Mouse (Mus musculus) heart, embryonic 15.5 days (tissue): ENCODE measurements around the gene Vwa7. TPM values are rescaled to one million over a fixed set of nuclear protein-coding genes. Genes with fewer than 3 reads are reported as not detected.
"Not testable (repeated sequence)": the region's sequence is repeated elsewhere in the genome, so short reads cannot be mapped to it uniquely, and the experiment has no call there.

Experiments used
- ATAC-seq: fragments of 200-750 bp; cut with Nextera tagmentation; replicated peaks from 2 replicates; pipeline ENCODE4 v1.8.0; 2017; ENCODE audit warnings: low read depth, moderate TSS enrichment; ENCODE audit not compliant: insufficient number of reproducible peaks, insufficient read depth, low FRiP score
- H3K27ac ChIP-seq: fragments of 300-500 bp; sonication (generic); 2 replicates; pipeline ENCODE4 v1.5.1; 2015; ENCODE audit warnings: mild to moderate bottlenecking, inconsistent platforms
- H3K27me3 ChIP-seq: fragments of 300-500 bp; sonication (generic); 2 replicates; pipeline ENCODE4 v1.6.1; 2015; ENCODE audit warnings: inconsistent platforms
- H3K36me3 ChIP-seq: fragments of 300-500 bp; sonication (generic); 2 replicates; pipeline ENCODE4 v1.6.1; 2015; ENCODE audit warnings: mild to moderate bottlenecking, inconsistent platforms
- H3K4me1 ChIP-seq: fragments of 300-500 bp; sonication (generic); replicated peaks from 2 replicates; pipeline ENCODE4 v1.6.1; 2015; ENCODE audit warnings: inconsistent platforms
- H3K4me2 ChIP-seq: fragments of 300-500 bp; sonication (generic); 2 replicates; pipeline ENCODE4 v1.6.1; 2015; ENCODE audit warnings: inconsistent platforms, mild to moderate bottlenecking, moderate library complexity
- H3K4me3 ChIP-seq: fragments of 300-500 bp; sonication (generic); 2 replicates; pipeline ENCODE4 v1.5.1; 2015; ENCODE audit warnings: mild to moderate bottlenecking, inconsistent platforms
- H3K9ac ChIP-seq: fragments of 300-500 bp; sonication (generic); 2 replicates; pipeline ENCODE4 v1.6.1; 2015; ENCODE audit warnings: mild to moderate bottlenecking, inconsistent platforms
- H3K9me3 ChIP-seq: fragments of 300-500 bp; sonication (generic); replicated peaks from 2 replicates; pipeline ENCODE4 v1.6.1; 2016; ENCODE audit warnings: inconsistent platforms
- WGBS: fragments of 180-500 bp; shearing (Covaris S2); methylation state at CpG from one replicate; pipeline ENCODE4 v1.1.7; 2015; ENCODE audit warnings: mixed read lengths; 5-methylcytosine and 5-hydroxymethylcytosine counted together
- polyA plus RNA-seq: library from polyadenylated mRNA; unstranded; fragments of >200 nt; fragmentation: Nextera tagmentation; extraction: Ambion mirVana; gene quantifications from 2 replicates; pipeline ENCODE4 v1.2.1, GENCODE M21; 2015

Gene Vwa7
- polyA plus RNA-seq, 1 experiment from 2014 or later = 0.31 TPM

- no peaks in the 10 kb centered on the region for H3K9me3 ChIP-seq
- H3K27me3 ChIP-seq = no peaks in the 10 kb centered on the region
- peak overlapping the region; percentile 93 for H3K9ac ChIP-seq
- ATAC-seq = no peak
- 0% methylated on average over 15 of the region's 15 CpGs for WGBS
- H3K4me1 ChIP-seq = peaks cover 14% of the 10 kb centered on the region
- H3K36me3 ChIP-seq = peaks cover 16% of the 10 kb centered on the region
- peak overlapping the region; percentile 90 for H3K4me2 ChIP-seq
- H3K27ac ChIP-seq = peak overlapping the region; percentile 99
- H3K4me3 ChIP-seq = peak overlapping the region; percentile 89
Measured at GRCm38 (mm10) chr17:34982328-34982727, 34.1 kb upstream of the Vwa7 start.

DNA sequence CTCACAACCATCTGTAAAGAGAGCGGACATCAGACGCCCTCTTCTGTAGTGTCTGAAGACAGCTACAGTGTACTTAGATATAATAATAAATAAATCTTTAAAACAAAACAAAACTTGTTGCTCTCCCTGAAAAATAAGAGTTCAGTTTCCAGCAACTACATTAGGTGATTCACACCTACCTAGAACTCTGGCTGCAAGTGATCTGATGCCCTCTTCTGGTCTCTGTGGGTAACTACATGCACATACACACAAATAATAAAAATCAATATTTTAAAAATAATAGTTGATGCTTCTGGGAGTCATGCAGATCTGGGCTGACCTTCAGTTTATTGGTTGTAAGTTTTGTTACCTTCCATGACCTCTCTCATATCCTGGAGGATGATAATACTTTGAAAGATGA, 32.2 kb upstream of the Vwa7 start:
- Histone ChIP-seq H3K27ac (no peak overlapping the region), H3K36me3 (peaks cover 23% of the 10 kb centered on the region), H3K4me2 (no peak overlapping the region), H3K4me1 (peaks cover 14% of the 10 kb centered on the region), H3K27me3 (no peaks in the 10 kb centered on the region), H3K9ac (no peak overlapping the region), H3K9me3 (no peaks in the 10 kb centered on the region), H3K4me3 (no peak overlapping the region)
- 81% methylated on average over 2 of the region's 2 CpGs for WGBS
- no peak for ATAC-seq

GRCm38 (mm10) chr17:34994751-34995150, 21.6 kb upstream of the Vwa7 start:
- H3K36me3 ChIP-seq = 0 out of 2 replicates have a peak, but pooled peaks cover 17% of the 10 kb centered on the region
- ATAC-seq = no peak
- no peaks in the 10 kb centered on the region for H3K9me3 ChIP-seq
- H3K27ac ChIP-seq = no peak overlapping the region
- no peaks in the 10 kb centered on the region for H3K27me3 ChIP-seq
- peaks cover 29% of the 10 kb centered on the region for H3K4me1 ChIP-seq
- H3K4me3 ChIP-seq = no peak overlapping the region
- no peak overlapping the region for H3K9ac ChIP-seq
- H3K4me2 ChIP-seq = no peak overlapping the region

- H3K9ac ChIP-seq, H3K27me3 ChIP-seq, H3K9me3 ChIP-seq, H3K27ac ChIP-seq, ATAC-seq, H3K4me3 ChIP-seq, H3K4me2 ChIP-seq: not testable (repeated sequence)
- peaks cover 33% of the 10 kb centered on the region for H3K4me1 ChIP-seq
- 92% methylated on average over 4 of the region's 4 CpGs for WGBS
- H3K36me3 ChIP-seq = 0 out of 2 replicates have a peak, but pooled peaks cover 17% of the 10 kb centered on the region
Measured at GRCm38 (mm10) chr17:34995192-34995591, 21.2 kb upstream of the Vwa7 start.

DNA sequence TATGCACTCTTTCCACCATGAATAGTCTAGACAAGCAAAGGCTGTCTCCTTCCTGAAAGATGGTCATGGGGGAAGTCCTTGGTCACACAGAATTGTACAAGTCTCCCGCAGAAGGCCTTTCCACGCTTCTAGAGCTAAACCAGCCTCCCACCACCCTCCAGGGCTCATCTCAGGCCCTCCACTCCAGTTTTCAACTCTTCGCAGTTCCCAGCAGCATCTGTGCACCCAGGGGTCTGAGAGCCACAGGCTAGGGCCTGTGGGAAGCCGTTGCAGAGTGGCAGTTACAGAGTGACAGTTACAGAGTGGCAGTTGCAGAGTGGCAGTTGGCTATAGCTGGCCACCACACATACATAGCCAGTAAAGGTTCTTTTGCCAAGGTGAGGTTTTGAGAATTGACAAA, 20.5 kb upstream of the Vwa7 start:
- 86% methylated on average over 4 of the region's 4 CpGs for WGBS

GRCm38 (mm10) chr17:34996411-34997141, 19.8 kb upstream of the Vwa7 start:
- Histone ChIP-seq H3K9ac (no peak overlapping the region), H3K4me3 (no peak overlapping the region), H3K4me2 (peak overlapping the region; percentile 94), H3K36me3 (0 out of 2 replicates have a peak, but pooled peaks cover 17% of the 10 kb centered on the region), H3K4me1 (peaks cover 33% of the 10 kb centered on the region), H3K27ac (no peak overlapping the region), H3K27me3 (no peaks in the 10 kb centered on the region), H3K9me3 (no peaks in the 10 kb centered on the region)
- WGBS = 85% methylated on average over 14 of the region's 14 CpGs
- ATAC-seq = no peak

More for the DNA sequence above, 20.5 kb upstream of the Vwa7 start:
- H3K4me3 ChIP-seq, H3K9ac ChIP-seq, H3K4me2 ChIP-seq, ATAC-seq, H3K27me3 ChIP-seq, H3K9me3 ChIP-seq, H3K27ac ChIP-seq: not testable (repeated sequence)
- H3K36me3 ChIP-seq = 0 out of 2 replicates have a peak, but pooled peaks cover 17% of the 10 kb centered on the region
- peaks cover 33% of the 10 kb centered on the region for H3K4me1 ChIP-seq

DNA sequence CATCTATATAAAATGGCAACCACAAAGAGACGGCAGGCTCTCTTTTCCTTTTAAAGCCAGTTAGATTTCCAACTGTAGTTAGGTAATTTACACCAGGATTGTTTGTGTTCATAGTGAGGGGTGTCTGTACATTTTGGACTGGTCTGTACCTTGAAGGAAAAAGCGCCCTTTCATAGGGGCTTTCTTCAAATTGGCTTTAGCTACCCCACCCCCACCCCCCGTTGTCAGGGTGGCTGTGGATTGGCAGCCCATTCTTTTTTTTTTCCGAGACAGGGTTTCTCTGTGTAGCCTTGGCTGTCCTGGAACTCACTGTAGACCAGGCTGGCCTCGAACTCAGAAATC, 19.3 kb upstream of the Vwa7 start:
- Histone ChIP-seq H3K27ac (no peak overlapping the region), H3K27me3 (no peaks in the 10 kb centered on the region), H3K9ac (no peak overlapping the region), H3K9me3 (no peaks in the 10 kb centered on the region), H3K4me2 (peak overlapping the region; percentile 94), H3K36me3 (0 out of 2 replicates have a peak, but pooled peaks cover 17% of the 10 kb centered on the region), H3K4me1 (peaks cover 37% of the 10 kb centered on the region), H3K4me3 (no peak overlapping the region)
- 90% methylated on average over 5 of the region's 5 CpGs for WGBS
- ATAC-seq = no peak

- WGBS = 85% methylated on average over 15 of the region's 15 CpGs
- Histone ChIP-seq H3K4me3 (peak overlapping the region; percentile 85; the same call in 1 of the 2 replicates), H3K4me1 (peaks cover 50% of the 10 kb centered on the region), H3K36me3 (0 out of 2 replicates have a peak, but pooled peaks cover 17% of the 10 kb centered on the region), H3K9ac (0 out of 2 replicates have a peak overlapping the region, but pooled peaks have one; percentile 14), H3K27ac (no peak overlapping the region), H3K9me3 (no peaks in the 10 kb centered on the region), H3K27me3 (no peaks in the 10 kb centered on the region), H3K4me2 (peak overlapping the region; percentile 94)
- no peak for ATAC-seq
Measured at GRCm38 (mm10) chr17:34998526-34999430, 17.6 kb upstream of the Vwa7 start.

DNA sequence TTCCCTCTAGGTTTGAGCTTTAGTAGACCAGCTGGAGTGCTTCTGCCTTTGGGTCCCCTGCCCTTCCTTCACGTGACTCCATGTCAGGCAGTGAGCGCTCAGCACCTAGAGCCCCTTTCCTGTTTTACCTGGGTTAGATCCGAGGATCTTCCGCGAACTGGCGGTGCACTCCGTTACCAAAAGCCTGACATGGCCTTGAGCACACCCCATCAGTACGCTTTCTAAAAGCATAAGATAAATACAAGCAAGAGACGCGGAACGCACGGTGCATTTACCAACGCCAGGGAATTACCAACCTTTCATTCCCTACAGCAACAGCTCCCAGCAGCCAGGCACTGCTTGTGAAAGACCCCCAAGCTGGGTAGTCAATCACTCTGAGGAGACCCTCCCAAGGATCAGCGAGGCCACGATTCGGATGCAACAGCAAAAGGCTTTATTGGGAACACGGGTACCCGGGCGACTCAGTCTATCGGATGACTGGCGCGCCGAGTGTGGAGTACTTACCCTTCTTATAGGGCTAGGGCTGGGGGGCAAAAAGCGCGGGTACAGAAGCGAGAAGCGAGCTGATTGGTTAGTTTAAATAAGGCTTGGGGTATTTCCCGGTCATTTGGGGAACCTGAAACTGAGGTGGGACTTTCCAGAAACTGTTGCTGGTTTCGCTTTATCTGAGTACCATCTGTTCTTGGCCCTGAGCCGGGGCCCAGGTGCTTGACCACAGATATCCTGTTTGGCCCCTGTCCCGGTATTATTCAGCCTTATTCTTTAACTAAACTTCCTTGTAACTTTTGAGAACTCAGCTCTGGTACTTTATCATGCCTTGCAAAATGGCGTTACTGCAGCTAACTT, 16.3 kb upstream of the Vwa7 start:
- Histone ChIP-seq H3K4me1 (peaks cover 50% of the 10 kb centered on the region), H3K36me3 (peaks cover 26% of the 10 kb centered on the region; the same call in 1 of the 2 replicates), H3K4me2 (peak overlapping the region; percentile 94), H3K9ac (peak overlapping the region; percentile 88), H3K27ac (peak overlapping the region; percentile 95), H3K4me3 (peak overlapping the region; percentile 85)
- not testable (repeated sequence) for ATAC-seq, H3K9me3 ChIP-seq, H3K27me3 ChIP-seq
- 17% methylated on average over 29 of the region's 32 CpGs for WGBS

DNA sequence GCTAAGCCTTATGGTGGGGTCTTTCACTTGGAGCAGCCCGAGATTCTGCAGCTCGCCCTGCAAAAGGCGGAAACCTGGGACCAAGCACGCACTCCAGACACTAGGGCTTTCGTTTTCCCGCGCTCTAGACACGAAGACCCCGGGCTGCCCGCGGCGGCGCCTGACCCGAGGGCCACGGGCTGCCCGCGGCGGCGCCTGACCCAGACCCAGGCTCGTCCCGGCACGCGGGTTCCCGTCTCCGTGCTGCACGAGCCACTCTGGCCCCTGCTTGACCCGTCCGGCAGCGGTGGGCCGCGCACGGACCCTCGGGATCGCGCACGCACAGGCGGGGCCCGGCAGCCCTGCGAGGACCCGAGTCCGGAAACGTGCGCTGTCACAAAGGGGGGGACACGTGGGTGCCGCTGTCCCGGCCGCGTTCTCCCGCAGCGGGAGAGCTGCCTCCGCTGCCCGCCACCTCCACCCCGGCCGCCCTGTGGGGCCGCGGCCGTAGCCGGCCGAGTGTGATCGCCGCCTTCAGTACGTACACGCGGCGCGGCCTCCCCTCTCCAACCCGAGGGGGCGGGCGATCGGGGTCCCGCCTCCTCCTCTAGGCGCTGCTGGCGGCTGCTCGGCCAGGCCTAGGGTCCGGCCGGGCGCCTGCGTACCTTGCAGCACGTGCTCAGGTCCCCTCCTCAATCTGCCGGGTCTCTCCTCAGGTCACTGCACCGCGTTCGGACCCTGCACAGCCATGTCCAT, 15.5 kb upstream of the Vwa7 start, which contains the start of gene Vars:
TSS of gene Vars (plus strand) at position 271 of the 735 bp plus-strand sequence.
- Histone ChIP-seq H3K36me3 (peaks cover 34% of the 10 kb centered on the region), H3K4me3 (peak within 1 kb of the TSS; percentile 85), H3K27me3 (no peaks in the 10 kb centered on the region), H3K9ac (peak within 1 kb of the TSS; percentile 88), H3K9me3 (no peaks in the 10 kb centered on the region), H3K27ac (peak within 1 kb of the TSS; percentile 95), H3K4me1 (peaks cover 50% of the 10 kb centered on the region), H3K4me2 (peak within 1 kb of the TSS; percentile 94)
- 0% methylated on average over 72 of the region's 83 CpGs for WGBS
- peak; percentile 91 for ATAC-seq
